Mouse (Mus musculus) common myeloid progenitor, adult 5-6 weeks (primary cell): ENCODE results near the gene Galnt15. TPM values are rescaled to one million over a fixed set of nuclear protein-coding genes. Genes with fewer than 3 reads are reported as not detected.

Source experiments
- ATAC-seq: replicated peaks from 2 replicates; pipeline ENCODE4 v1.8.0; 2016; ENCODE audit warnings: low read depth, mild to moderate bottlenecking, moderate TSS enrichment, inconsistent platforms; ENCODE audit not compliant: poor library complexity, severe bottlenecking
- total RNA-seq: library from RNA; stranded (forward); fragments of 200-1000, 187-1606 nt; gene quantifications from 2 replicates; pipeline ENCODE4 v1.2.3, GENCODE M21; 2017

Galnt15 gene
- total RNA-seq, 1 experiment from 2014 or later, result not detected

- no peak for ATAC-seq
Observed at GRCm38 (mm10) chr14:32030073-32030472, 1.3 kb downstream of the Galnt15 start.

GRCm38 (mm10) chr14:32032522-32032921 is 3.7 kb downstream of the Galnt15 start:
- ATAC-seq, result peak; percentile 83

DNA sequence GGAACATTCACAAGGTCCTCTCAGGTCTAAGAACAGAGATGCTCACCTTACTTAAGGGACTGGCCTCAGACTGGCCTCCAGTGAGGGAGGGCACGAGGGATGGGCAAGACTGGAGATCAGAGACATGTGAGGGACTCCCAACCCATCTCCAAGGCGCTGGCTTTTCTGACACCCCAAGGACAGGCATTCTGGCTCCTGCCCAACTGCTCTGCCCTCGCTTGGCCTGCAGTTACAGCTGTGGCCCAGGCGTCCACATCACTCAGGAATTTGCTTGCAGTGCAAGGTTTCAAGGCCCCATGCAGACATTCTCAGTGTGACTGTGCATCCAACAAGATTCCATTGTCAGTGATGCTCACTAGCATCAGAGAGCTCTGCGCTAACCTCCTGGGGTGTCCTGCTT is 7.7 kb downstream of the Galnt15 start:
- no peak for ATAC-seq

- 0 out of 2 replicates have a peak, but pooled peaks have one; percentile 22 for ATAC-seq
Observed at GRCm38 (mm10) chr14:32037661-32038252, 9.0 kb downstream of the Galnt15 start.

DNA sequence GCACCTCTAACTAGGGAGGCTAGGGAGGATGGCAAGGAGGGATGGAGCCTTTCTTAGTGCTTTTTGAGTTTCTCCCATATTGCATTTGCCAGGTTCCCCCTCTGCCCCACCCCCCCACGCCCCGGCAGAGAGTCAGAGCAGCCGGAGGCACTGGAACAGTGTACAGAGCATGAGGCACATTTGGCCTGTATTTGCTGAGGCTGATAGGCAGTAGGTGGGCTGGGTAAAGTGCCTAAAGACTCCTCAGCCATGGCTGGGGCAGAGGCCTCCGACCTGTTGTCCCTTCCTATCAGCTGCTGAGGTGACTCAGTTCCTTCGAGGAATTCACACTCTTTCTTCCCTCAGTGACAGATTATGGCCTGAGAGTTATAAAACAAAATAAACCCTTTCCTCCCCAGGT is 13.3 kb downstream of the Galnt15 start:
- no peak for ATAC-seq

- no peak for ATAC-seq
Observed at GRCm38 (mm10) chr14:32046357-32046756, 17.6 kb downstream of the Galnt15 start.

DNA sequence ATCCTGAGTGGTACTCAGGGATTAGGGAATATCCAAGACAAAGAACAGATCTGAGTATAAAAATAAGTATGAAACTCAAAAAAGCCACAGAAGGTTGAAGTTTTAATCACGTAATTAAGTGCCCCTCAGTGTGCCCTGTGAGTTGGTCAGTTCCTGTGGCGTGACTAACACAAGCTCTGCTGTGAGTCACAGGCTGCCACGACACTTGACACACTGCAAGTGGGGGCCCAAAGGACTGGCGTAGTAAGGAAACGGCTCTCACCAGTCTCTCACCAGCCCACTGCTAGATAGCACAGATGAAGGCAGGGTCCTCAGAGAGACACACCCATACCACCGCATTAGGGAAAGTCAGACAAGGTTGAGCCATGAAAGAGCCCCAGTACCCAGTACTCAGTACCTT is 21.4 kb downstream of the Galnt15 start:
- ATAC-seq, result no peak

DNA sequence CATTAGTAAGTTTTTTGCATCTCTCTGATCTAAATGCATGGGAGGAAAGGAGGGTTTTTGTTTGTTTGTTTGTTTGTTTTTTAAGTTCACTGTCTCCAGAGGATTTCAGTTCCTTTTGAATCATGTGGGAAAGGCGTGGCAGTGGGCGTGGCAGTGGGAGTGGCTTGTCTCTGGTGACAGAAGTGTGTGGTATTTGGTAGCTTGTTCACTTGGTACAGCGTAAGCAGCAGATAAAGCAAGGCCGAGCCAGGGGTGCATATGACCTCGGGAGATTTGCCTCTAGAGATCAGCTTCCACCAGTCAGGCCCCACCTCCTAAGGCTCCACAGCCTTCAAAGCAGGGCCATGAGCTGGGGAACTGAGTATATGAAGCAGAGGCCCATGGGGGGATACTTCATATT is 25.1 kb downstream of the Galnt15 start:
- ATAC-seq, result no peak

- no peak for ATAC-seq
Observed at GRCm38 (mm10) chr14:32054788-32055187, 26.0 kb downstream of the Galnt15 start.

- no peak for ATAC-seq
Observed at GRCm38 (mm10) chr14:32055781-32056180, 27.0 kb downstream of the Galnt15 start.

GRCm38 (mm10) chr14:32056675-32057074 is 27.9 kb downstream of the Galnt15 start:
- no peak for ATAC-seq

DNA sequence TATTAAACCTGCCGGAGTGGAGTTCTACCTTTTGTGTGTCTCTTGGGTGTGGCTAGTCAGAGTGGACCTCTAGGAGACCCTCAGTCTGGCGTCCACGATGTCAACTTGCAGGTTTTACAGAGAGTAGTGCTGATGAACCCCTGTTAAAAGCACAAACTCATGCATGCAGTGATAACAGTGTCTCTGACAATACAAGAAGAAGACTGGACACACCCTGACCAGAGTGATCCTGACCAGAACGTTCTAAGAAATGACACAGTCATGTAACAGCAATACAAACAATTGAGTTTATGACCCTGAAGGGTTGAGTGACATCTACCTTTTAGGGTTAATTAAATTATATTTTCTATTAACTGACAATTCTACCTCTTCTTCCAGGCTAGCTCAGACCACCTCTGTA is 28.9 kb downstream of the Galnt15 start:
- no peak for ATAC-seq

DNA sequence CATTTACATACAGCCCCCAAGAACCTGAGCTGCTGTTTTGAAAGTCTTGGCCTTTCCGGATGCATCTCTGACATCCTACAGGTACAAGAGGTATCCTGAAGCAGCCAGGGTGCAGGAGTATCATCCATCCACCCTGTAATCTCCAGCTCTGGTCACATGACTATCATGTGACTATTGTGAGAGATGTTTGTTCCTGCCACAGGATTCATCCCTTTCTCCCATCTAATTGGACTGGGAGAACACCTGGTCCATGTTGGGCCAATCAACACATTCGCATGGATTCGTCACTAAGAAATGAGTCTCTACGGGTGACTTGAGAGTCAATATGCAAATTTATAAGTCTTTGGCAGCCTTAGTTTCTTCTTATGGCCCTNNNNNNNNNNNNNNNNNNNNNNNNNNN is 32.6 kb downstream of the Galnt15 start:
- ATAC-seq, result no peak

GRCm38 (mm10) chr14:32072807-32073206 is 44.0 kb downstream of the Galnt15 start:
- ATAC-seq, result no peak

- ATAC-seq, result peak; percentile 84
Observed at GRCm38 (mm10) chr14:32073211-32073685, 44.5 kb downstream of the Galnt15 start.

- no peak for ATAC-seq
Observed at GRCm38 (mm10) chr14:32073901-32074300, 45.1 kb downstream of the Galnt15 start.

DNA sequence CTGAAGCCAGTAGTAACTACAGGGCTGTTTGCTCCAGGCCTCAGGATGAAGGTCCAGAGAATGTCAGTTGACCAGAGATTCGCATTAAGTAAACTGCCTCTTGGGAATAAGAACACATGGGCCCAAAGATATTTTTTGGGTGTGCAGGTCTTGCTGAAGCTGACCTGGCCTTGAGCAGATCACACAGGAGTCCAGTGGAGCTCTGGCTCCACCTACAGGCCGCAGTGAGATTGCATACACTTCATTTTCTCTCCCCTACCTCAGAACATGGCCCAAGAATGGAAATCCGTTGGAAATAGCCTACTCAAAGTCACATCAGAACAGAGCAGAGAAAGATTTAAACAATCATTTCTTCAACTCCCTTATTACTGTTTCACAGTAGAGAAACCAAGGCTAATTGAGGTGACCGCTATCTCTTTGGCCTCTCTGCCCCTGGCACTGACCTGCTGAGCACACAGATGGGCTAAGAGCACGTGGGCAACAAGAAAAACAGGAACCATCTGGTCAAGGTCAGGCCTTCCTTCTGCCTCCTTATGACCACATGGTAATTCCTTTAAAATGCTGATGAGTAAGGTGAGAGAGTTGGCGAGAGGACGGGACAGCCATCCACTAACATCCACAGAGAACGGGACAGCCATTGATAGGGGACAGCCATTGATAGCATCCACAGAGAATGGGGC is 48.2 kb downstream of the Galnt15 start:
- peak; percentile 72 for ATAC-seq

DNA sequence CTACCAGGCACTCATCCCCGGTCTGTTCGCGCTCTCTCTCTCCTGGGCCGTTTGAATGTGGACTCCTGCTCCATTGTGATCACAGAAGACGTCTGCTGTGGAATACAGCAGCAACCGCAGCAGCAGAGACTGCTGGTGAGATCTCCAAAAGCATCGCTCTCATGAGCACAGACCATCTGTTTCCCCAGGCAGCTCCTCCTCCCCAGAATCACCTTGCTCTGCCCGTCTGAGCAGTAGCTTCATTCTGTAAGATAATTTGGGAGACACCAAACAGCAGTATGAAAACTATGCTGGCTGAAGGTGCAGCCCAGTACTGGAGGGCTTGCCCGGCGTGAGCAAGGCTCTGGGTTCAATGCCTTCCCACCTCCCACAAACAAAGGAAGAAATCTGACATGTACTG is 52.2 kb downstream of the Galnt15 start:
- no peak for ATAC-seq

GRCm38 (mm10) chr14:32082891-32083290 is 54.1 kb downstream of the Galnt15 start:
- ATAC-seq, result no peak

- no peak for ATAC-seq
Observed at GRCm38 (mm10) chr14:32083466-32083865, 54.7 kb downstream of the Galnt15 start.

GRCm38 (mm10) chr14:32084761-32085485 is 56.1 kb downstream of the Galnt15 start, which contains the start of gene Oxnad1:
Gene Oxnad1, plus strand, starts transcription at chr14:32085374.
- peak; percentile 89 for ATAC-seq
